Mouse (Mus musculus) testis, adult 2 months (tissue): ENCODE data around the gene Shank2.

Experiments
- CTCF ChIP-seq: fragments of 200-500 bp; IDR thresholded peaks from 2 replicates; pipeline ENCODE4 v1.5.1; 2012; ENCODE audit warnings: low read depth, mild to moderate bottlenecking, inconsistent platforms, low read length, moderate library complexity; ENCODE audit not compliant: control insufficient read depth, insufficient read depth, insufficient replicate concordance
- POLR2A ChIP-seq: fragments of 200-500 bp; IDR thresholded peaks from 2 replicates; pipeline ENCODE4 v1.6.1; 2012; ENCODE audit warnings: low read depth, mild to moderate bottlenecking, inconsistent platforms, low read length, moderate library complexity; ENCODE audit not compliant: control insufficient read depth

GRCm38 (mm10) chr7:144283701-144284100, 282.0 kb downstream of the Shank2 start:
- no peak for TF ChIP-seq POLR2A
- TF ChIP-seq CTCF, result no peak
